In the genomic region with DNA sequence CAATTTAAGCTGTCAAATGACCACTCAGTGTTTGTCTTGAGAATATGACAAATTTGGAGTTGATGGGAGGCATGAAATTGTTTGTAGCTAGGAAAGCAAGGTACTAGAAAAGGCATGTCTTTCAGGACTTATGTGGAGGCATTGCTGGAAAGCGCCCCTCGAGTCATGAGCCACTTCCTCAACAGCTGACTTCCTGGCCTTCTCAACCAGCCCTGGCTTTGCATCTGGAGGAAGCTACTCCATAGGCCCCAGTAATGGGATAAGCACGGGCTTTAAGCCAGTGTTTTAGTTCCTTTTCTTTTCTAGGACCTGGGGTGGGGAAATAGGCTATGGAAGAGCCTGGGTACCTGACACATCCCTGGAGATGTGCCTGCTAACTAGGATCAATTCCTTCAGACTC, we compare ENCODE assay signal across 29 mouse cellular contexts.
DNase-seq lines count a peak whose midpoint lies in the region; ATAC-seq and TF ChIP-seq lines count a peak whose summit lies in the region.
"Had no signal": no experiment of that assay in that cellular context is flagged by ENCODE, and none has a peak within 500 bp of the region (broad histone marks: within the 10 kb centered on the region; RNA-seq: fewer than 3 reads in every experiment).

No protein-coding gene starts in this region.

- DNase-seq in heart, adult 11 months: peak; percentile 92
- DNase-seq in heart, postnatal 4 days: no peak
- peak; percentile 16 for DNase-seq in thymus, postnatal 14 days
- DNase-seq in thymus, adult 2 months: no peak
- peak; percentile 17 for DNase-seq in thymus, postnatal 25 days
- DNase-seq in urinary bladder, postnatal 10 days (ENCODE audit: low spot score): no peak
- DNase-seq: adrenal gland, postnatal 14 days; cerebellum, adult 11-12 months; cerebellum, adult 9-11 months; gastrocnemius, adult 2 months; heart, postnatal 14 days; kidney, adult 8-10 months; kidney, postnatal 4 days; layer of hippocampus, postnatal 36 days; left cerebral cortex, postnatal 4 days; liver, embryonic 13.5 days; lung, adult 18-20 months; right cerebral cortex, postnatal 25 days had no signal

- H3K9ac ChIP-seq in liver, embryonic 12.5 days: no peak overlapping the region
- H3K9ac ChIP-seq: embryonic facial prominence, embryonic 13.5 days; forebrain, embryonic 15.5 days; hindbrain, embryonic 12.5 days; liver, embryonic 13.5 days; midbrain, embryonic 13.5 days had no signal

- no peaks in the 10 kb centered on the region for H3K36me3 ChIP-seq in thymus, adult 2 months (ENCODE audit: control insufficient read depth, insufficient read depth, low read length)
- no peaks in the 10 kb centered on the region for H3K36me3 ChIP-seq in liver, embryonic 12.5 days
- H3K36me3 ChIP-seq: embryonic facial prominence, embryonic 13.5 days; forebrain, embryonic 10.5 days; forebrain, embryonic 15.5 days; G1E; hindbrain, embryonic 12.5 days; liver, embryonic 13.5 days; midbrain, embryonic 13.5 days had no signal

- ATAC-seq in liver, embryonic 12.5 days: no peak
- ATAC-seq: forebrain, embryonic 15.5 days; hindbrain, postnatal 0 days; intestine, embryonic 16.5 days; midbrain, embryonic 13.5 days; Patski had no signal

- H3K4me3 ChIP-seq in thymus, adult 2 months (ENCODE audit: control insufficient read depth, insufficient read depth, low read length): no peak overlapping the region
- H3K4me3 ChIP-seq in liver, embryonic 12.5 days: no peak overlapping the region
- H3K4me3 ChIP-seq: embryonic facial prominence, embryonic 13.5 days; forebrain, embryonic 10.5 days; forebrain, embryonic 15.5 days; gastrocnemius, adult 2 months; hindbrain, embryonic 12.5 days; liver, embryonic 13.5 days; midbrain, embryonic 13.5 days had no signal

- H3K4me2 ChIP-seq in liver, embryonic 12.5 days: no peak overlapping the region
- H3K4me2 ChIP-seq: embryonic facial prominence, embryonic 13.5 days; forebrain, embryonic 15.5 days; hindbrain, embryonic 12.5 days; liver, embryonic 13.5 days; midbrain, embryonic 13.5 days had no signal

- H3K27me3 ChIP-seq in thymus, adult 2 months (ENCODE audit: control insufficient read depth, insufficient read depth, low read length): no peaks in the 10 kb centered on the region
- no peaks in the 10 kb centered on the region for H3K27me3 ChIP-seq in liver, embryonic 12.5 days (replicated peaks)
- H3K27me3 ChIP-seq: embryonic facial prominence, embryonic 13.5 days; forebrain, embryonic 15.5 days; hindbrain, embryonic 12.5 days; liver, embryonic 13.5 days; midbrain, embryonic 13.5 days had no signal

- H3K4me1 ChIP-seq in thymus, adult 2 months (replicated peaks; ENCODE audit: control insufficient read depth, insufficient read depth, low read length): no peaks in the 10 kb centered on the region
- peaks cover 6% of the 10 kb centered on the region; the same call in 1 of the 2 replicates for H3K4me1 ChIP-seq in liver, embryonic 12.5 days
- H3K4me1 ChIP-seq: embryonic facial prominence, embryonic 13.5 days; forebrain, embryonic 10.5 days; forebrain, embryonic 15.5 days; hindbrain, embryonic 12.5 days; liver, embryonic 13.5 days; midbrain, embryonic 13.5 days had no signal

- WGBS in thymus, adult 2 months: 17% methylated on average over 3 of the region's 3 CpGs
- WGBS in liver, embryonic 12.5 days (ENCODE audit: insufficient replicate concordance): 19% methylated on average over 3 of the region's 3 CpGs

- TF ChIP-seq CTCF in thymus, adult 2 months (IDR thresholded peaks at IDR 0.05; ENCODE audit: borderline replicate concordance, control insufficient read depth, extremely low read depth, insufficient read depth, low read length, poor library complexity): no peak

- no peak for TF ChIP-seq POLR2A in thymus, adult 2 months (IDR thresholded peaks at IDR 0.05; ENCODE audit: control insufficient read depth, extremely low read depth, insufficient read depth, low read length, poor library complexity)

- no peaks in the 10 kb centered on the region for H3K9me3 ChIP-seq in liver, embryonic 12.5 days (replicated peaks)
- H3K9me3 ChIP-seq: embryonic facial prominence, embryonic 13.5 days; forebrain, embryonic 10.5 days; forebrain, embryonic 15.5 days; G1E; hindbrain, embryonic 12.5 days; liver, embryonic 13.5 days; midbrain, embryonic 13.5 days had no signal

- H3K27ac ChIP-seq in thymus, adult 2 months (ENCODE audit: control insufficient read depth, insufficient read depth, low read length): no peak overlapping the region
- no peak overlapping the region for H3K27ac ChIP-seq in liver, embryonic 12.5 days
- H3K27ac ChIP-seq: embryonic facial prominence, embryonic 13.5 days; forebrain, embryonic 10.5 days; forebrain, embryonic 15.5 days; gastrocnemius, adult 2 months; hindbrain, embryonic 12.5 days; hindbrain, postnatal 0 days; kidney, postnatal 0 days; liver, embryonic 13.5 days; midbrain, embryonic 13.5 days had no signal

Comparison
In these comparisons a context has a peak if more than half of its experiments do, and no peak if none do; other contexts are left out.
1. DNase-seq: peak in heart, adult 11 months (single experiment), thymus, postnatal 14 days (single experiment) and thymus, postnatal 25 days (single experiment); none in heart, postnatal 4 days (single experiment), thymus, adult 2 months (single experiment) and urinary bladder, postnatal 10 days (single experiment).